Mouse (Mus musculus) adrenal gland, postnatal 10 days (tissue): ENCODE measurements around the gene Amz1. TPM values are rescaled to one million over a fixed set of nuclear protein-coding genes. Genes with fewer than 3 reads are reported as not detected.
A peak's percentile ranks its signal among the peaks of the same experiment; 100 is the strongest.

Experiments
- DNase-seq: peaks from one replicate; pipeline ENCODE4 v3.0.0; 2021; ENCODE audit warnings: mixed read lengths
- long read RNA-seq, 2 experiments: library from polyadenylated mRNA; stranded (forward); transcript quantifications; one replicate each; pipeline ENCODE4 v2.0.0; 2021
- total RNA-seq, 2 experiments: library from RNA; stranded (reverse); gene quantifications; 2 replicates each; pipeline ENCODE4 v1.2.3; 2021

Amz1 gene
- total RNA-seq, result 1 to 10 TPM in 1 of 2 experiments, under 1 TPM in 1; 0.54 to 1.5 TPM
- long read RNA-seq, experiment 1, partial matches to known transcripts, result 2 of 2 reads
- long read RNA-seq, experiment 1, other reads (novel, unspliced or antisense), result 0 of 2 reads
- long read RNA-seq, experiment 2, result 0 reads

GRCm38 (mm10) chr5:140723822-140724221 lies at the start of gene Amz1:
Gene Amz1 (plus strand): TSS chr5:140724127.
- no peak for DNase-seq

- no peak for DNase-seq
Observed at GRCm38 (mm10) chr5:140675079-140675478, 48.8 kb upstream of the Amz1 start.

GRCm38 (mm10) chr5:140675640-140676039 lies 48.3 kb upstream of the Amz1 start:
- no peak for DNase-seq

- DNase-seq, result no peak
Observed at GRCm38 (mm10) chr5:140677137-140677536, 46.8 kb upstream of the Amz1 start.

GRCm38 (mm10) chr5:140680051-140680450 lies 43.9 kb upstream of the Amz1 start:
- DNase-seq, result peak; percentile 51

- no peak for DNase-seq
Observed at GRCm38 (mm10) chr5:140680950-140681349, 43.0 kb upstream of the Amz1 start.

GRCm38 (mm10) chr5:140682113-140682512 lies 41.8 kb upstream of the Amz1 start:
- DNase-seq, result no peak

GRCm38 (mm10) chr5:140684343-140685148 lies 39.4 kb upstream of the Amz1 start:
- peak; percentile 63 for DNase-seq

- no peak for DNase-seq
Observed at GRCm38 (mm10) chr5:140688434-140688833, 35.5 kb upstream of the Amz1 start.

- no peak for DNase-seq
Observed at GRCm38 (mm10) chr5:140695987-140696386, 27.9 kb upstream of the Amz1 start.

- no peak for DNase-seq
Observed at GRCm38 (mm10) chr5:140699776-140700175, 24.2 kb upstream of the Amz1 start.

GRCm38 (mm10) chr5:140701661-140702060 lies 22.3 kb upstream of the Amz1 start:
- no peak for DNase-seq

GRCm38 (mm10) chr5:140702103-140702513 lies 21.8 kb upstream of the Amz1 start, which contains the start of gene Iqce:
Gene Iqce (minus strand): TSS chr5:140702378.
- peak; percentile 99 for DNase-seq

GRCm38 (mm10) chr5:140702618-140703175 lies 21.2 kb upstream of the Amz1 start:
- no peak for DNase-seq

GRCm38 (mm10) chr5:140703480-140704377 lies 20.2 kb upstream of the Amz1 start:
- no peak for DNase-seq

- peak; percentile 100 for DNase-seq
Observed at GRCm38 (mm10) chr5:140704378-140705251, 19.3 kb upstream of the Amz1 start, which contains the start of gene Brat1. Gene Brat1 (plus strand): TSS chr5:140705011.

- peak; percentile 18 for DNase-seq
Observed at GRCm38 (mm10) chr5:140705501-140706171, 18.3 kb upstream of the Amz1 start.

GRCm38 (mm10) chr5:140710315-140710714 lies 13.6 kb upstream of the Amz1 start:
- DNase-seq, result no peak

GRCm38 (mm10) chr5:140711040-140711439 lies 12.9 kb upstream of the Amz1 start:
- no peak for DNase-seq

- no peak for DNase-seq
Observed at GRCm38 (mm10) chr5:140720773-140721172, 3.2 kb upstream of the Amz1 start.

GRCm38 (mm10) chr5:140722121-140722520 lies 1.8 kb upstream of the Amz1 start:
- no peak for DNase-seq
